Mouse (Mus musculus): ENCODE data around the gene 4921536K21Rik.

DNA sequence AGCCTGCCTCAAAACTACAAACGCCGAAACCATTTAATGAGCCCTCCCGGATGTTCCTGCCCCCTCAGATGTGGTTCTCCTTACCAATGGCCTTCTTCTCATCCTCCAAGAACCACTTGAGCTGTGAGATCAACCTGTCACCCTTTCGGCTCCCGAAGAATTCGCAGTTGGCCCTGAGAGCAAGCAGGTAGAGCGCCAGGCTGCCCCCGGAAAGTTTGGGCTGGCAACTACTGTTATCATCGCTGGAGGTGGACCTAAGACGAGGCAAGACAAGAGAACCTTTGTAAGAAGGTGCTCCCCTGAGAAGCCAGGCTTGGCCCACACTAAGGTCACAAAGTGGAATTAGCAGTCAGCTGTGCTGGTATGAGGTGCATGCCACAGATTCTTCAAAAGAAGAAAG is 31.0 kb upstream of the 4921536K21Rik start:
- TF ChIP-seq POLR2A (IDR thresholded peaks at IDR 0.05; ENCODE audit: control insufficient read depth, low read depth, low read length) (no peak), CTCF (IDR thresholded peaks at IDR 0.05; ENCODE audit: control insufficient read depth, insufficient read depth, insufficient replicate concordance, low read depth, low read length) (no peak)

All from testis, adult 2 months (tissue).